Mouse (Mus musculus): ENCODE measurements around the gene Ldlrad3.

Gene Ldlrad3

GRCm38 (mm10) chr2:102033818-102034512, 152.2 kb downstream of the Ldlrad3 start:
- DNase-seq, result no peak

- no peak for DNase-seq
Observed at GRCm38 (mm10) chr2:102032713-102033343, 153.4 kb downstream of the Ldlrad3 start.

- DNase-seq, result peak; percentile 57
Observed at GRCm38 (mm10) chr2:102030652-102031051, 155.5 kb downstream of the Ldlrad3 start.

- no peak for DNase-seq
Observed at GRCm38 (mm10) chr2:102030152-102030551, 156.0 kb downstream of the Ldlrad3 start.

- no peak for DNase-seq
Observed at GRCm38 (mm10) chr2:102029682-102030081, 156.5 kb downstream of the Ldlrad3 start.

GRCm38 (mm10) chr2:102027265-102027664, 158.9 kb downstream of the Ldlrad3 start:
- no peak for DNase-seq

GRCm38 (mm10) chr2:102026156-102026555, 160.0 kb downstream of the Ldlrad3 start:
- DNase-seq, result no peak

GRCm38 (mm10) chr2:102024483-102024882, 161.7 kb downstream of the Ldlrad3 start:
- DNase-seq, result no peak

- no peak for DNase-seq
Observed at GRCm38 (mm10) chr2:102021371-102022084, 164.7 kb downstream of the Ldlrad3 start.

- no peak for DNase-seq
Observed at GRCm38 (mm10) chr2:102020546-102020945, 165.6 kb downstream of the Ldlrad3 start.

- no peak for DNase-seq
Observed at GRCm38 (mm10) chr2:102014538-102015113, 171.6 kb downstream of the Ldlrad3 start.

- no peak for DNase-seq
Observed at GRCm38 (mm10) chr2:102011311-102011975, 174.7 kb downstream of the Ldlrad3 start.

GRCm38 (mm10) chr2:102009766-102010265, 176.4 kb downstream of the Ldlrad3 start:
- DNase-seq, result no peak

GRCm38 (mm10) chr2:102006143-102006542, 180.0 kb downstream of the Ldlrad3 start:
- no peak for DNase-seq

- no peak for DNase-seq
Observed at GRCm38 (mm10) chr2:102005377-102006007, 180.7 kb downstream of the Ldlrad3 start.

- DNase-seq, result no peak
Observed at GRCm38 (mm10) chr2:102003776-102004264, 182.4 kb downstream of the Ldlrad3 start.

GRCm38 (mm10) chr2:102002974-102003775, 183.0 kb downstream of the Ldlrad3 start:
- DNase-seq, result no peak

GRCm38 (mm10) chr2:102002408-102002973, 183.7 kb downstream of the Ldlrad3 start:
- no peak for DNase-seq

GRCm38 (mm10) chr2:102001661-102002060, 184.5 kb downstream of the Ldlrad3 start:
- no peak for DNase-seq

- DNase-seq, result no peak
Observed at GRCm38 (mm10) chr2:101998911-101999572, 187.1 kb downstream of the Ldlrad3 start.

Data from kidney, adult 18-20 months (tissue).